Mouse (Mus musculus) forebrain, embryonic 13.5 days (tissue): ENCODE results near the gene Plaur. TPM values are rescaled to one million over a fixed set of nuclear protein-coding genes. Genes with fewer than 3 reads are reported as not detected.
"Not testable (repeated sequence)": the region's sequence is repeated elsewhere in the genome, so short reads cannot be mapped to it uniquely, and the experiment has no call there.

Experiments used
- ATAC-seq: fragments of 200-750 bp; cut with Nextera tagmentation; 2 replicates; pipeline ENCODE4 v1.8.0; 2017
- H3K27ac ChIP-seq: fragments of 300-500 bp; sonication (generic); 2 replicates; pipeline ENCODE4 v1.5.1; 2015; ENCODE audit warnings: inconsistent platforms, mild to moderate bottlenecking, moderate library complexity
- H3K27me3 ChIP-seq: fragments of 300-500 bp; sonication (generic); 2 replicates; pipeline ENCODE4 v1.6.1; 2015; ENCODE audit warnings: mild to moderate bottlenecking, inconsistent platforms
- H3K36me3 ChIP-seq: fragments of 300-500 bp; sonication (generic); 2 replicates; pipeline ENCODE4 v1.6.1; 2015; ENCODE audit warnings: mild to moderate bottlenecking, inconsistent platforms; ENCODE audit not compliant: poor library complexity, severe bottlenecking
- H3K4me1 ChIP-seq: fragments of 300-500 bp; sonication (generic); 2 replicates; pipeline ENCODE4 v1.6.1; 2015; ENCODE audit warnings: inconsistent platforms
- H3K4me2 ChIP-seq: fragments of 300-500 bp; sonication (generic); 2 replicates; pipeline ENCODE4 v1.6.1; 2015; ENCODE audit warnings: inconsistent platforms, mild to moderate bottlenecking, moderate library complexity
- H3K4me3 ChIP-seq: fragments of 300-500 bp; sonication (generic); 2 replicates; pipeline ENCODE4 v1.5.1; 2015; ENCODE audit warnings: mild to moderate bottlenecking, inconsistent platforms
- H3K9ac ChIP-seq: fragments of 300-500 bp; sonication (generic); 2 replicates; pipeline ENCODE4 v1.6.1; 2015; ENCODE audit warnings: mild to moderate bottlenecking, inconsistent platforms
- H3K9me3 ChIP-seq: fragments of 300-500 bp; sonication (generic); replicated peaks from 2 replicates; pipeline ENCODE4 v1.6.1; 2016; ENCODE audit warnings: inconsistent platforms
- WGBS: fragments of 180-500 bp; shearing (Covaris S2); methylation state at CpG from one replicate; pipeline ENCODE4 v1.1.7; 2015; 5-methylcytosine and 5-hydroxymethylcytosine counted together
- polyA plus RNA-seq: library from polyadenylated mRNA; unstranded; fragments of >200 nt; fragmentation: Nextera tagmentation; extraction: Ambion mirVana; gene quantifications from 2 replicates; pipeline ENCODE4 v1.2.1, GENCODE M21; 2015

Gene Plaur
- polyA plus RNA-seq, 1 experiment from 2014 or later, result 1.3 TPM

GRCm38 (mm10) chr7:24481474-24482207 lies 19.4 kb downstream of the Plaur start, which contains the start of gene Cadm4:
TSS of gene Cadm4 (plus strand) at chr7:24482023.
- H3K27ac ChIP-seq, result peak within 1 kb of the TSS; percentile 78
- peaks cover 61% of the 10 kb centered on the region for H3K4me1 ChIP-seq

GRCm38 (mm10) chr7:24482208-24483020 lies 20.1 kb downstream of the Plaur start:
- H3K4me2 ChIP-seq, result peak overlapping the region; percentile 87
- WGBS, result 1% methylated on average over 24 of the region's 38 CpGs
- H3K36me3 ChIP-seq, result no peaks in the 10 kb centered on the region
- peak overlapping the region; percentile 78 for H3K27ac ChIP-seq
- H3K4me3 ChIP-seq, result peak overlapping the region; percentile 76
- H3K4me1 ChIP-seq, result peaks cover 69% of the 10 kb centered on the region
- H3K9ac ChIP-seq, result peak overlapping the region; percentile 97
- no peaks in the 10 kb centered on the region for H3K9me3 ChIP-seq
- ATAC-seq, result no peak; the same call in 1 of the 2 replicates
- 0 out of 2 replicates have a peak, but pooled peaks cover 3% of the 10 kb centered on the region for H3K27me3 ChIP-seq

More at GRCm38 (mm10) chr7:24481474-24482207, 19.4 kb downstream of the Plaur start, which contains the start of gene Cadm4:
- Histone ChIP-seq H3K9ac (peak within 1 kb of the TSS; percentile 97), H3K4me2 (peak within 1 kb of the TSS; percentile 87), H3K9me3 (no peaks in the 10 kb centered on the region), H3K4me3 (peak within 1 kb of the TSS; percentile 76), H3K36me3 (no peaks in the 10 kb centered on the region), H3K27me3 (0 out of 2 replicates have a peak, but pooled peaks cover 3% of the 10 kb centered on the region)
- peak; percentile 86 for ATAC-seq
- WGBS, result 1% methylated on average over 62 of the region's 83 CpGs

- not testable (repeated sequence) for H3K9me3 ChIP-seq, H3K36me3 ChIP-seq, ATAC-seq, H3K27me3 ChIP-seq
- peak overlapping the region; percentile 76 for H3K4me3 ChIP-seq
- H3K27ac ChIP-seq, result peak overlapping the region; percentile 78
- peak overlapping the region; percentile 97 for H3K9ac ChIP-seq
- H3K4me1 ChIP-seq, result peaks cover 77% of the 10 kb centered on the region
- WGBS, result 61% methylated on average over 6 of the region's 6 CpGs
- H3K4me2 ChIP-seq, result peak overlapping the region; percentile 87
Observed at GRCm38 (mm10) chr7:24483291-24483690, 21.0 kb downstream of the Plaur start.

GRCm38 (mm10) chr7:24485481-24485880 lies 23.2 kb downstream of the Plaur start:
- Histone ChIP-seq H3K4me1 (peaks cover 67% of the 10 kb centered on the region), H3K4me2 (peak overlapping the region; percentile 87), H3K4me3 (peak overlapping the region; percentile 34), H3K36me3 (peaks cover 11% of the 10 kb centered on the region), H3K27me3 (0 out of 2 replicates have a peak, but pooled peaks cover 3% of the 10 kb centered on the region), H3K27ac (peak overlapping the region; percentile 82), H3K9ac (peak overlapping the region; percentile 73), H3K9me3 (no peaks in the 10 kb centered on the region)
- no peak for ATAC-seq
- 79% methylated on average over 9 of the region's 9 CpGs for WGBS

- WGBS, result 32% methylated on average over 9 of the region's 9 CpGs
- peak overlapping the region; percentile 73 for H3K9ac ChIP-seq
- H3K9me3 ChIP-seq, result no peaks in the 10 kb centered on the region
- H3K27me3 ChIP-seq, result no peaks in the 10 kb centered on the region
- H3K27ac ChIP-seq, result peak overlapping the region; percentile 82
- peaks cover 59% of the 10 kb centered on the region for H3K4me1 ChIP-seq
- H3K4me3 ChIP-seq, result peak overlapping the region; percentile 34
- ATAC-seq, result peak; percentile 64
- peak overlapping the region; percentile 87 for H3K4me2 ChIP-seq
- H3K36me3 ChIP-seq, result peaks cover 21% of the 10 kb centered on the region
Observed at GRCm38 (mm10) chr7:24486654-24487130, 24.4 kb downstream of the Plaur start.

- Histone ChIP-seq H3K9me3 (no peaks in the 10 kb centered on the region), H3K4me3 (peak overlapping the region; percentile 34), H3K36me3 (peaks cover 27% of the 10 kb centered on the region), H3K27ac (peak overlapping the region; percentile 82), H3K4me2 (peak overlapping the region; percentile 87), H3K27me3 (no peaks in the 10 kb centered on the region), H3K9ac (peak overlapping the region; percentile 73; the same call in 1 of the 2 replicates), H3K4me1 (peaks cover 59% of the 10 kb centered on the region)
- WGBS, result 15% methylated on average over 3 of the region's 3 CpGs
- no peak for ATAC-seq
Observed at GRCm38 (mm10) chr7:24487403-24487802, 25.1 kb downstream of the Plaur start.

GRCm38 (mm10) chr7:24488303-24488702 lies 26.0 kb downstream of the Plaur start:
- Histone ChIP-seq H3K27me3 (no peaks in the 10 kb centered on the region), H3K4me2 (no peak overlapping the region), H3K4me1 (peaks cover 52% of the 10 kb centered on the region), H3K4me3 (no peak overlapping the region), H3K9ac (no peak overlapping the region), H3K9me3 (no peaks in the 10 kb centered on the region), H3K27ac (no peak overlapping the region), H3K36me3 (peaks cover 28% of the 10 kb centered on the region)
- ATAC-seq, result no peak
- 91% methylated on average over 8 of the region's 8 CpGs for WGBS

GRCm38 (mm10) chr7:24499856-24500577 lies 37.7 kb downstream of the Plaur start:
- Histone ChIP-seq H3K9ac (no peak overlapping the region), H3K4me1 (peaks cover 23% of the 10 kb centered on the region), H3K4me3 (no peak overlapping the region), H3K27ac (no peak overlapping the region), H3K36me3 (peaks cover 64% of the 10 kb centered on the region), H3K27me3 (peaks cover 9% of the 10 kb centered on the region; the same call in 1 of the 2 replicates), H3K9me3 (no peaks in the 10 kb centered on the region), H3K4me2 (peak overlapping the region; percentile 36; the same call in 1 of the 2 replicates)
- 21% methylated on average over 43 of the region's 43 CpGs for WGBS
- ATAC-seq, result peak; percentile 17; the same call in 1 of the 2 replicates

GRCm38 (mm10) chr7:24500929-24501328 lies 38.6 kb downstream of the Plaur start:
- no peak overlapping the region for H3K27ac ChIP-seq
- H3K4me2 ChIP-seq, result no peak overlapping the region
- H3K4me3 ChIP-seq, result no peak overlapping the region
- no peak for ATAC-seq
- no peak overlapping the region for H3K9ac ChIP-seq
- peaks cover 32% of the 10 kb centered on the region for H3K4me1 ChIP-seq
- peaks cover 9% of the 10 kb centered on the region; the same call in 1 of the 2 replicates for H3K27me3 ChIP-seq
- no peaks in the 10 kb centered on the region for H3K9me3 ChIP-seq
- peaks cover 61% of the 10 kb centered on the region for H3K36me3 ChIP-seq
- WGBS, result 39% methylated on average over 7 of the region's 7 CpGs

GRCm38 (mm10) chr7:24501492-24501891 lies 39.2 kb downstream of the Plaur start:
- peaks cover 61% of the 10 kb centered on the region for H3K36me3 ChIP-seq
- 51% methylated on average over 21 of the region's 21 CpGs for WGBS
- no peak for ATAC-seq
- no peak overlapping the region for H3K27ac ChIP-seq
- H3K9me3 ChIP-seq, result no peaks in the 10 kb centered on the region
- peaks cover 9% of the 10 kb centered on the region; the same call in 1 of the 2 replicates for H3K27me3 ChIP-seq
- H3K4me2 ChIP-seq, result no peak overlapping the region
- no peak overlapping the region for H3K9ac ChIP-seq
- H3K4me3 ChIP-seq, result no peak overlapping the region
- H3K4me1 ChIP-seq, result peaks cover 37% of the 10 kb centered on the region

- ATAC-seq, result no peak
- Histone ChIP-seq H3K27ac (no peak overlapping the region; the same call in 1 of the 2 replicates), H3K9ac (no peak overlapping the region), H3K36me3 (peaks cover 47% of the 10 kb centered on the region), H3K4me1 (peaks cover 47% of the 10 kb centered on the region), H3K4me2 (no peak overlapping the region), H3K27me3 (no peaks in the 10 kb centered on the region), H3K9me3 (no peaks in the 10 kb centered on the region), H3K4me3 (no peak overlapping the region)
- WGBS, result 35% methylated on average over 10 of the region's 10 CpGs
Observed at GRCm38 (mm10) chr7:24504004-24504403, 41.7 kb downstream of the Plaur start.
